Mouse (Mus musculus): ENCODE data around the gene Calml4. TPM values are rescaled to one million over a fixed set of nuclear protein-coding genes. Genes with fewer than 3 reads are reported as not detected.
"Not testable (repeated sequence)": the region's sequence is repeated elsewhere in the genome, so short reads cannot be mapped to it uniquely, and the experiment has no call there.

The Calml4 gene
- polyA plus RNA-seq, 1 experiment from 2014 or later, result 2.5 TPM

DNA sequence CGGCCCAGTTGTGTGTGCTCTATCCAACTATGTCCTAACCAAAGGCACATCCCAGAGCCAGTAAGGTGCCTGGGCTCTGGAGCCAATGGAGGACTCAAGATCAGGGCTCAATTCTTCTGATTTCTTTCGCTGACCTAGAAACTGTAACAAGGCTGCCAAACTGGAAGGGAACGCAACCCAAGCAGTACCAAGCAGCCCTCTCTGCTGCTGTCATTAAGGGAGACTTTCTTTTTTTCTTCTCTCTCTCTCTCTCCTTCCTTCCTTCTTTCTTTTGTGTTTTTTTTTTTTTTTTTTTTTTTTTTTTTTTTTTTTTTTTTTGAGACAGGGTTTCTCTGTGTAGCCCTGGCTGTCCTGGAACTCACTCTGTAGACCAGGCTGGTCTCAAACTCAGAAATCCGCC is 11.4 kb downstream of the Calml4 start:
- H3K4me3 ChIP-seq; H3K4me1 ChIP-seq; H3K4me2 ChIP-seq (replicated peaks); H3K36me3 ChIP-seq; ATAC-seq (ENCODE audit: low FRiP score, low read depth); H3K9ac ChIP-seq (replicated peaks); H3K9me3 ChIP-seq; H3K27me3 ChIP-seq; H3K27ac ChIP-seq (replicated peaks): not testable (repeated sequence)
- WGBS, result 91% methylated on average over 4 of the region's 4 CpGs

DNA sequence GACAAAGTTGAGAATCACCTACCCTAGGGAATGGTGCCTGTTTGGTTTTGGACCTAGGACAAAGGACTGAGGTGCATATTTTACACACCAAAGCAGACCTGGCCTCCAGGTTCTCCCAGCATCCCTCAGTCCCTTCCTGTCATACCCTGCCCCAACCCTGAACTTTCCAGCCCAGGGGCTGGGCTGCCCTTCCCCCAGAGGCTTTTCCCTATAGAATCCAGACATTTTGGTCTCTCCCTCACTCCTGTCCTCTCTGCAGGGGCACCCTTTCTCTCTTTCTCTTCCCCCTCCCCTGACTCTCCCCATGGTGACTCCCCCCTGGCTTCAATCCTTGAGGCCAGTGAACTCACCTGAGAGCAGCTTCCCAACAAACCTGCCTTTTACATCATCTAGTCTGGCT is 12.8 kb downstream of the Calml4 start:
- Histone ChIP-seq H3K27me3 (no peaks in the 10 kb centered on the region), H3K9me3 (no peaks in the 10 kb centered on the region), H3K9ac (replicated peaks) (no peak overlapping the region), H3K4me2 (replicated peaks) (no peak overlapping the region), H3K4me1 (no peaks in the 10 kb centered on the region), H3K27ac (replicated peaks) (no peak overlapping the region), H3K4me3 (no peak overlapping the region), H3K36me3 (no peaks in the 10 kb centered on the region)
- ATAC-seq (ENCODE audit: low FRiP score, low read depth), result no peak

DNA sequence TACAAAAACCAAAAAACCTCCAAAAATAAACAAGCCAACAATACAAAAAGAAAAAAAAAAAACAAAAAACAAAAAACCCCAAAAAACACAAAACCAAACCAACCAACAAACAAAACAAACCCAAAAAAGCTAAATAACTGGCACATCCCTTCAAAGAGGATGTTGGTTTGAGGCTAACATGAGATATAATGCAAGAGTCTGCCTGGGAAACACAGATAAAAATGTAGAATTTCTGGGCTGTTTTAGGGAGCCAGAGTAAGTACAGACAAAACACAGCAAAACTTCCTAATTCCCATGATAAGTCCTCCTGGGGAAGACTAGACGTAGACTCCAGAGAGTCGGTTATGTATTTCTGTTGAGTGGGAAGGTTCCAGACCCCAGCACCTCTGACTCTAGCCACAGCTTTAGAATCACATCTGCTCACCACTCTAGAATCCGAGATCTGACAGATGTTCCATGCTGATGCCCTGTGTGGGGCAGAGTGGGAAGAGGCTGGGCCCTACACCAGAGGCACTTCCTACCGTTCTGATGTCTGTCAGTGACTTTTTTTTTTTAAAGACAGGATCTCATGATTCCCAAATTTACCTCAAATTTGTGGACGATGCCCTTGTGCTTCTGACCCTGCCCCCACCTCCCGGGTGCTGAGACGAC is 19.2 kb downstream of the Calml4 start:
- H3K9me3 ChIP-seq, result no peaks in the 10 kb centered on the region
- no peak overlapping the region for H3K4me2 ChIP-seq (replicated peaks)
- H3K27ac ChIP-seq (replicated peaks), result no peak overlapping the region
- ATAC-seq (ENCODE audit: low FRiP score, low read depth), result no peak
- 91% methylated on average over 7 of the region's 7 CpGs for WGBS
- no peaks in the 10 kb centered on the region for H3K4me1 ChIP-seq
- H3K36me3 ChIP-seq, result peaks cover 17% of the 10 kb centered on the region
- H3K27me3 ChIP-seq, result no peaks in the 10 kb centered on the region
- no peak overlapping the region for H3K9ac ChIP-seq (replicated peaks)
- H3K4me3 ChIP-seq, result no peak overlapping the region

DNA sequence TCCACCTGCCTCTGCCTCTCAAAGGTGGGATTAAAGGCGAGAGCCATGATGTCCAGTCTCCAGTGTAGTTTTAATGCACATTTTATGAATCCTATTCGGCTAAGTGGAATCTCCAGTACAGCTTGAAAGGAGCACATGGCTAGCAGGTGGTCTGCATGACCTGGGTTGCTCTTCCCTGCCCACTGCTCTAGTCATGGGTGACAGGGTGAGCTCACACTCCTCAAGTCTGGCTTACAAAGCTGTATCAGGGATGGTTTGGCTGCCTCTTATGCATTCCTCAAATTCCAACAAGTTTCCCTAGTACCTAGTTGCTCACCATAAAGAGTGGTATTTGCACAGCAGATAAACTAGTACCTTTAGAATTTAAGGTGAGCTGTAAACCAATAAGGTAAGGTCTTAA is 19.9 kb downstream of the Calml4 start:
- H3K9me3 ChIP-seq, result no peaks in the 10 kb centered on the region
- H3K27me3 ChIP-seq, result no peaks in the 10 kb centered on the region
- H3K9ac ChIP-seq (replicated peaks), result no peak overlapping the region
- H3K4me2 ChIP-seq (replicated peaks), result no peak overlapping the region
- WGBS, result 77% methylated on average over 2 of the region's 2 CpGs
- H3K4me3 ChIP-seq, result no peak overlapping the region
- H3K4me1 ChIP-seq, result no peaks in the 10 kb centered on the region
- H3K36me3 ChIP-seq, result peaks cover 22% of the 10 kb centered on the region
- no peak for ATAC-seq (ENCODE audit: low FRiP score, low read depth)
- no peak overlapping the region for H3K27ac ChIP-seq (replicated peaks)

DNA sequence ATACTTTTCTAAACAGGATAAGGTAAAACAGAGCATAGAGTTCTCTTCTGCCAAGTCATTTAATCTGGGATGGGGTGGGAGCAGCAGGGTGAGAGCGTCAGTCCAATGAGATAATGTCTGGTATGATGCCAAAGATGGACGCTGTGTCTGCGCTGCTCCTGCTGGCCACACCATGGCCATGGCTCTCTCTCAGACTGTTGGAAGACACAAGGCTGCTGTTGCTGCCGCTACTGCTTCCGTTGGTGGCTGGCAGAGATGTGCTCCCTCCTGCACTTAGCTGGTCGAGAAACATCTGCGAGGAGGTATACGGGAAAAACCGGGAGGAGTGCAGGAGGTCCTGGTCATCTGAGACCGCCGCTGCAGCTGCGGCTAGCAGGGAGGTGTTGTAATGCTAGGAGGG is 24.0 kb downstream of the Calml4 start:
- no peak overlapping the region for H3K9ac ChIP-seq (replicated peaks)
- peaks cover 50% of the 10 kb centered on the region for H3K36me3 ChIP-seq
- no peak for ATAC-seq (ENCODE audit: low FRiP score, low read depth)
- H3K4me3 ChIP-seq, result no peak overlapping the region
- 88% methylated on average over 12 of the region's 12 CpGs for WGBS
- H3K27ac ChIP-seq (replicated peaks), result no peak overlapping the region
- no peaks in the 10 kb centered on the region for H3K4me1 ChIP-seq
- no peak overlapping the region for H3K4me2 ChIP-seq (replicated peaks)
- no peaks in the 10 kb centered on the region for H3K9me3 ChIP-seq
- H3K27me3 ChIP-seq, result no peaks in the 10 kb centered on the region

DNA sequence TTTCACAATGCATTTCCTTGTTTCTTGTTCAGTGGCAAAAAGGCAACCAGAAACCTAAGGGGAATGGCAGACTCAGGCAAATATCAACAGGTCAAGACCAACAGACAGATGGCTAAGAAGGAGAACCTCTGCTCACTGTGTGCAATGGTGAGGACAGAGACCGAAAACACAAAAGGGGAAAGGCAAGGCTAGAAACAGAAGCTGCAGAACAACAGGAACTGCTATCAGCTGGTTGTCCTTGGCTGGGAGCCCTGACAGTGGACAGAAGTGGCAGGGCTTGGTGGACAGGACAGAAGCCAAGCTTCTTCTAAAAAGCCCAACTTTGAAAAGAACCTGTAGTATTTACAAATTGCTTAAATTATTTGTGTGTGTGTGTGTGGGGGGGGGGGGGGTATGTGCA is 36.6 kb downstream of the Calml4 start:
- Histone ChIP-seq H3K27me3 (no peaks in the 10 kb centered on the region), H3K36me3 (peaks cover 27% of the 10 kb centered on the region), H3K4me3 (no peak overlapping the region), H3K27ac (replicated peaks) (no peak overlapping the region), H3K9me3 (no peaks in the 10 kb centered on the region), H3K4me1 (no peaks in the 10 kb centered on the region), H3K9ac (replicated peaks) (no peak overlapping the region), H3K4me2 (replicated peaks) (no peak overlapping the region)
- 76% methylated on average over 1 of the region's 1 CpGs for WGBS
- ATAC-seq (ENCODE audit: low FRiP score, low read depth), result no peak

DNA sequence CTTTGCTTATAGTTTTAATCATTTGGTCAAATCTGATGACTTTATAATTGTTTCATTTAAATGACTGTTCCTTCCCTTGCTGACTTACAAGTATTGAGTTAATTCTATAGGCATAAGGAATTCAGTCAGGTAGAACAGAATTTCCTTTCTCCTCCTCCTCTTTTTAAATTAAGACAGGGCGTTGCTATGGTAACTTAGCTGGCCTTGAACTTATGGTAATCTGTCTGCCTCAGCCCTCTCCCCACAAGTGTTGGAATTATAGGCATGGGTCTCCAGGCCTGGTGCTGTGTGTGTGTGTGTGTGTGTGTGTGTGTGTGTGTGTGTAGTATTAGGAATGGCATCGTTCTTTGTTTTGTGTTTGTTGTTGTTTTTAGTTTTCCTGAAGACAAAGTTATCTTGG is 43.9 kb downstream of the Calml4 start:
- Histone ChIP-seq H3K4me1 (peaks cover 3% of the 10 kb centered on the region), H3K36me3 (peaks cover 24% of the 10 kb centered on the region), H3K27ac (replicated peaks) (no peak overlapping the region), H3K9ac (replicated peaks) (no peak overlapping the region), H3K27me3 (no peaks in the 10 kb centered on the region), H3K9me3 (no peaks in the 10 kb centered on the region), H3K4me2 (replicated peaks) (no peak overlapping the region), H3K4me3 (no peak overlapping the region)
- ATAC-seq (ENCODE audit: low FRiP score, low read depth), result no peak
- 71% methylated on average over 2 of the region's 2 CpGs for WGBS

DNA sequence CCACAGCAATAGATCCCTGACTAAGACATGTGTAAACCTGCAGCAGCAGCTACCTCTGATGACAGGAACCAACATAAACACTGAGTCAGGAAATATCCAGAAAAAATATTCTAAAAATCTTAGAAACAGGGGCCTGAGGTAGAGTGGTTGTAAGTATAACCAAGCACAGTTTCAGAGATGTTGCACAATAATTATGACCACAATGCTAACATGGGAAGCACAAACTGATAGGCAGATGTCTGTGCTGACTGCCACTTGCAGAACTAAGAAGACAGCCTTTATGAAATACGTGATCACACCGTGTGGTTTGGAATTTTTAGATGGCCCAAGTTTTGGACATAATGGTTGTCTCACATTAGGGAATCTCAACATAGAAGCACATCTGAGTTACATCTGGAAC is 46.0 kb downstream of the Calml4 start:
- H3K4me1 ChIP-seq, result peaks cover 3% of the 10 kb centered on the region
- no peak overlapping the region for H3K4me2 ChIP-seq (replicated peaks)
- peaks cover 24% of the 10 kb centered on the region for H3K36me3 ChIP-seq
- H3K9me3 ChIP-seq, result no peaks in the 10 kb centered on the region
- ATAC-seq (ENCODE audit: low FRiP score, low read depth), result no peak
- no peak overlapping the region for H3K27ac ChIP-seq (replicated peaks)
- 96% methylated on average over 2 of the region's 2 CpGs for WGBS
- H3K9ac ChIP-seq (replicated peaks), result no peak overlapping the region
- no peaks in the 10 kb centered on the region for H3K27me3 ChIP-seq
- H3K4me3 ChIP-seq, result no peak overlapping the region

DNA sequence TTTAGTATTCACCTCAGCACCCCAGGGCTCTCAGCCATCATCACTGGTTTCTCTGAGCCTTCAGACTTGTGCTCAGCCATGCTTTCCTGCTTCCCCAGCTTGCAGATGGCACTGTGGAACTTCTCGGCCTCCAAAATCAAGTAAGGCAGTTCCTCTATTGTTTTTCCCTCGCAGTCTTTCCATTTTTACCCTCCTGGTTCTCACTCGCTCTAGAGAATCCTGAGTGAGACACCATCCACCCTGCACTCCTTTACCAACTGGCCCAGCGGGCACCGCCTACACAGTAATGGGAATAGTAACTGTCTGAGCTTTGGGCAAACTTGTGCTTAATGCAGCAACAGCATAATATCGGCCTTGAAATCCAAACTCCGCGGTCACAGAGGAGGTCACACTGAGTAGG is 47.2 kb downstream of the Calml4 start:
- Histone ChIP-seq H3K9ac (replicated peaks) (no peak overlapping the region), H3K27me3 (no peaks in the 10 kb centered on the region), H3K9me3 (no peaks in the 10 kb centered on the region), H3K27ac (replicated peaks) (no peak overlapping the region), H3K36me3 (peaks cover 24% of the 10 kb centered on the region), H3K4me3 (no peak overlapping the region), H3K4me2 (replicated peaks) (no peak overlapping the region), H3K4me1 (peaks cover 3% of the 10 kb centered on the region)
- no peak for ATAC-seq (ENCODE audit: low FRiP score, low read depth)
- WGBS, result 93% methylated on average over 8 of the region's 8 CpGs

DNA sequence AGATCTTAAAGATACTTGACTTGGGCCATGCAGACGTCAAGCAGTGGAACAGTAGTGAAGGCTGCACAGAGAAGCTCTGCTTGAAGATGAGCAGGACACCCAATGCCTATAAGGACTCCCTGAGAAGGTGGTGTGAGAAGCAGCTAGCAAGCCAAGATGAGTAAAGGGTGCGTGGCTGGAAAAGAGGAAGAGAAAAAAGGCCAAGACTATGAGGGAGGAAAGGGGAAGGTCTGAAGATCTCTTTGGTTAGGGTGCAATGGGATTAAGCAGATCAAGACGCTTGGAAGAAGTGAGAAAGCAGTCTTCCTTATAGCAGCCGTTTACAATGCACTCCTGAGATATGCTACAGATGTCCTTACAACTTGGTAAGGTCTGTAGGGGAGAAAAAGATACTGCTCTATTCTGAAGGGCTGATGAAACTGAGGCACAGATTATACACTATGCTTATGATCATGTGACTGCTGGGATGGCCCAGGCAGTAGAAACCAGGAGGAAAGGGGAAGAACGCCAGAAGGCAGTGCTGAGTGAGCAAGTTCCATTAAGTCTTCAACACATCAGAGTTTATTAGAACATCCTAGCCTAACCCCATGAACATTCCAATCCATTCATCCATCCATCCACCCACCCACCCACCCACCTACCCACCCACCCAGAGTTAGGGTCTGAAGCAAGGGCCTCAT is 55.6 kb downstream of the Calml4 start:
- ATAC-seq (ENCODE audit: low FRiP score, low read depth), result no peak
- no peak overlapping the region for H3K4me3 ChIP-seq
- H3K9me3 ChIP-seq, result 0 out of 2 replicates have a peak, but pooled peaks cover 3% of the 10 kb centered on the region
- WGBS, result 80% methylated on average over 5 of the region's 5 CpGs
- peaks cover 40% of the 10 kb centered on the region for H3K36me3 ChIP-seq
- no peaks in the 10 kb centered on the region for H3K27me3 ChIP-seq
- no peak overlapping the region for H3K27ac ChIP-seq (replicated peaks)
- no peak overlapping the region for H3K9ac ChIP-seq (replicated peaks)
- H3K4me1 ChIP-seq, result no peaks in the 10 kb centered on the region
- no peak overlapping the region for H3K4me2 ChIP-seq (replicated peaks)

DNA sequence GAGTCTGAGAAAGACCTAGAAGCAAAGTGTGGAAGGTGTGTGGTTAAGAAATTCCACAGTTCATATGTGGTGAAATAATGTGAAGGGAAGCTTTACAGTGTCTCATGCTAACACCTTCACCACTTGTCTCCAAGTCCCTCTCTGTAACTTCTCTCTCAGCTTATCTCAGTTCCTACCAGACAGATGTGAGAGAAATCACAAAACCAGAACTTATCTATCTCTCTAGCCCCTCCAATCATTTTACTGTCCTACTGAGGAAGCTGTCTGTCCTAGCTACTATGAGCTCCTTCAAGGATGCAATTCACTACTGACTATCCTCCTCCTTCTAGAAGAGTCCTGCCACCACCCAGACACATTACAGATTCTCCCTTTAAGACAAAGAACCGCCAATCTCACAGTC is 59.2 kb downstream of the Calml4 start:
- WGBS, result 94% methylated on average over 1 of the region's 1 CpGs
- H3K4me2 ChIP-seq (replicated peaks), result no peak overlapping the region
- H3K36me3 ChIP-seq, result peaks cover 39% of the 10 kb centered on the region
- no peaks in the 10 kb centered on the region for H3K27me3 ChIP-seq
- no peak overlapping the region for H3K9ac ChIP-seq (replicated peaks)
- no peaks in the 10 kb centered on the region for H3K4me1 ChIP-seq
- H3K9me3 ChIP-seq, result 0 out of 2 replicates have a peak, but pooled peaks cover 3% of the 10 kb centered on the region
- no peak for ATAC-seq (ENCODE audit: low FRiP score, low read depth)
- no peak overlapping the region for H3K4me3 ChIP-seq
- no peak overlapping the region for H3K27ac ChIP-seq (replicated peaks)

DNA sequence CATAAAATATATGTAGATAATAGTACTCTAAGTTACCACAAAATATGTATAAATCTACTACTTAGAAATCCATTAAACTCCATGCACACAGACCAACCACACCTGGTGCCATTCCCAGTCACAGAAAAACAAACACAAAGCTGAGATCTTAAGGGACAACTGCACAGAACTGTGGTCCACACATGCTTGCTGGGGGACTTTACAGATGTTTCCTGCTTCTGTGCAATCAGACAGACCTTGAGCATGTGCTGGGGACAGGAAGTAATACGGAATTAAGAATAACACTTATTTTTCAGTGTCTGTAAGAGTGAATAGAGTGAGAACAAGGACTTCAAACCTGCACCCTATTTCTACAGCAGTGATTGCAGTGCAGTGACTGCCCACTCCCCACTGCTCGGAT is 63.0 kb downstream of the Calml4 start:
- H3K9me3 ChIP-seq, result no peaks in the 10 kb centered on the region
- H3K36me3 ChIP-seq, result peaks cover 33% of the 10 kb centered on the region
- no peaks in the 10 kb centered on the region for H3K27me3 ChIP-seq
- H3K4me3 ChIP-seq, result no peak overlapping the region
- no peak overlapping the region for H3K4me2 ChIP-seq (replicated peaks)
- 84% methylated on average over 2 of the region's 2 CpGs for WGBS
- no peaks in the 10 kb centered on the region for H3K4me1 ChIP-seq
- no peak overlapping the region for H3K9ac ChIP-seq (replicated peaks)
- ATAC-seq (ENCODE audit: low FRiP score, low read depth), result no peak
- H3K27ac ChIP-seq (replicated peaks), result no peak overlapping the region
